Mouse (Mus musculus) central nervous system, embryonic 18 days (tissue): ENCODE results near the gene Pgls. TPM values are rescaled to one million over a fixed set of nuclear protein-coding genes. Genes with fewer than 3 reads are reported as not detected.

Experiments
- polyA plus RNA-seq: library from polyadenylated mRNA; depleted of rRNA; stranded (reverse); fragments of >200 nt; gene quantifications from 2 replicates; pipeline ENCODE4 v1.2.3, GENCODE M21; 2012; rRNA removed

Gene Pgls
- 81.8 and 92.2 TPM in 2 replicates for polyA plus RNA-seq

DNA sequence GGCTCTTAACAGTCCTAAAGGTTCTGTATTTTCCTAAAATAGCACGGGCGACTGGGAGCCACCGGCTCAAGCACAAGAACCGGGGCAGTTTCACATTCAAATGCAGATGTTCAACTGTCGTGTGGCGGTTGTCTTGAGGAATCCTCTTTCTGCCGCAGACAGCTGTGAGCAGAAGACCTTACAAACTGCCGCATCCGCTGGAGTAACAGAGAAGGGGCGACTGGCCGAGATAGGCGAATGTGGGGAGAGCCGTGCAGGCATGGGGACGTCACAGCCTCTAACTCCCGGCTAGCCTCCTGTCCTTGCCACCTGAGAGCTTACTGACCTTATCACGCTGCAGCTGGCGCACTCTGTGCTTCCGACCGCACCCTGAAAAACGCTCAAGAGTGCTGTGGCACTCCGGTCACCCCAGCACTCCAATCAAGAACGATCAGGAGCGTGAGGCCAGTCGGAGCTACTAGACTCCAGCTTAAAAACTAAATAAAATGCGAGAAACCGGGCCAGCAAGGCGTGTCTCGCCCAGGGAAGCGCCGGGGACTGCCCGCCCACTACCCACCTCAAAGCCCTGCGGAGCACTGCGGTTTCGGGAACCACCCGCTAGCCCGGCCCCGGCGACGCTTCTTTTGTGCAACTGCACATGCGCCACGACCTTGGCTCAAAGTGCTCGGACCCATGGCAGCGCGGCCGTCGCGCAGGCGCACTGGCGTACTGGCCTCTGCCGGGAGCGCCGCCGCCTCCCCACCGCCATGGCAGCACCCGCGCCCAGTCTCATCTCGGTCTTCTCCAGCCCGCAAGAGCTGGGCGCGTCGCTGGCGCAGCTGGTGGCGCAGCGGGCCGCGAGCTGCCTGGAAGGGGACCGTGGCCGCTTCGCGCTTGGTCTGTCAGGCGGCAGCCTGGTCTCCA, at the start of gene Pgls:
TSS of gene Pgls (plus strand) at position 706 of the 903 bp plus-strand sequence.

DNA sequence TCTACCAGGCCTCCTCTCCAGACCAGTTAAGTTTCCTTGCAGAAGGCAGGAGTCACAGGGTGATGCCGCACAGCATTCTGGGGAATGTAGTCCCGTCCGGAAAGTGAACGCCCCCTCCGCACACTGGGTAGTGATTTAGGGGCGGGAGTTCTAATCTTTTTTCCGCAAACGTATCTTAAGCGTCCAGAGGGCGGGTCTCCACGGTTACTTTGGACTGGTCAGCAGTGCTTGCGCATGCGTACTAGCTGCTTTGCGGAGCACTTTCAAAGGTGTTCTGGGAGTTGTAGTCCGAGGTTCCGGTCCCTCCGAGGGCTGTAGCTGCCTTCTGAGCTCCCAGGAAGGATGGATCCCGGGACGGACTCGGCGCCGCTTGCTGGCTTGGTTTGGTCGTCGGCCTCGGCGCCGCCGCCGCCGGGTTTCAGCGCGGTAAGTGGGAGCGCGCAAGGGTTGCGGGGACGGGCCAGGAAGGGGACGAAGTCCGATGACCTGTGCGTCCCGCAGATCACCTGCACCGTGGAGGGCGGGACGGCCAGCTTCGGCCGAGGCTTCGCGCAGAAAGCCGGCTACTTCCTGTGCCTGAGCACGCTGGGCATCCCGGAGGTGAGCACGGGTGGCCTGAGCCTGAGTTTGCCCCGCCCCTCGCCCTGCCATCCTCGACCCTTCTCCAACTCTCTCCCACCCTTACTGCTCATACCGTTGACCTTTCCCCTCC, 49.2 kb upstream of the Pgls start, which contains the start of gene Mvb12a:
TSS of gene Mvb12a (plus strand) at position 291 of the 712 bp plus-strand sequence.

DNA sequence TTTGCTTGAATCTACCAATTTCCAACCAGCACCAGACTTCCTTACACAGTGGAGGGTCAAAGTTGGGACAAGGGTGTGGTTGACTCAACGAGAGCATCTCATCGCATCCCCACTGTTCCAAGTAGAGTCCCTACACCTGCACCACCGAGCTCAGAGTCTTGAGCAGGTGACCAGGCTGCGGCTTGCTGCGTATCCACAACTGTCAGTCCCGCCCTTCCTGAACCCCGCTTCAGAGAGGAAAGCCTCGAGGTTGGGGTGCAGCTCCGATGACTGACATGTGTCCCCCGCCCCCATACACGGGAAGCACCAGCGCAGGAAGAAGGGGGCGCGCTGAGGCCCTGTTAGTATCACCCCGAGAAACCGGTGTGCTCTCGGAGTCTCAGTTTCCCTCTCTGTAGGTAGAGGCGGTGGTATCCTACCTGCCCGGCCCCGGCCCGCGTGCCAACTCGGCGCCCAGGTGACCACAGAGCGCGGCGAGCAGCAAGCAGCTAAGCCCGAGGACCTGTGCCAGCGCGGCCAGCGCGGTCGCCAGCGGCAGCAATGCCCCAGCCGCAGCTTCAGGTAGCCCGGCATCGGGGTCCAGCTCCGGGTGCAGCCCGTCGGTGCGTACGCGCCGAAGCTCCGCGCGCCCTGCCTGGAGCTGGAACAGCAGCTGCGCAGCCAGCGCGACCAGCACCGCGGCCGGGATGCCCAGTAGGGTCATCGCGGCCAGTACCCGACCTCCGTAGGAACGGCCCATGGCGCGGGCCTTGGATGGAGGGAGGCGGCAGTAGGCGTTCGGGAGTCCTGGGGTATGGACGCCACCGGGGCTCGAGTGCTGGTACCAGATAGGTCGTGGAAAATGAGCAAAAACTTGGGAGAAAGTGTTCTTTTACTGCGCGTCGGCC, 33.7 kb upstream of the Pgls start, which contains the start of gene Tmem221:
TSS of gene Tmem221 (minus strand) at position 801 of the 887 bp plus-strand sequence.

DNA sequence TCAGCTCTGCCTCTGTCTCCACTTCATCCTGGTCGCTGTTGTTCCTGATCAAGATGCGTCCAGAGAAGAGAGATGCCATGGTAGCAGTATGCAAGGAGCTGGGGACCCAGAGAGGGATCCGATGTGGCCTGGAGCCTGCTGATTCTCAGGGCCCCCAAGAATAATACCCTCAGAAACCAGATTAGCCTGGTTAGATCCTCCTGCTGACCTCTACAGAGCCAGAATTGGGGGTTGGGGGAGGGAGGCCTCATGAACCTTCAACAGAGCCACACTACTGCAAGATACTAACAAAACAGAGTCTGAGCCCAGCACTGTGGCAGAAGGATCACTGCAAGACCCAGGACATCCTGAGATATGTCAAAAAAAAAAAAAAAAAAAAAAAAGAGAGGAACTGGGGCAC, 25.5 kb upstream of the Pgls start, which contains the start of gene Nxnl1:
TSS of gene Nxnl1 (minus strand) at position 101 of the 400 bp plus-strand sequence.

DNA sequence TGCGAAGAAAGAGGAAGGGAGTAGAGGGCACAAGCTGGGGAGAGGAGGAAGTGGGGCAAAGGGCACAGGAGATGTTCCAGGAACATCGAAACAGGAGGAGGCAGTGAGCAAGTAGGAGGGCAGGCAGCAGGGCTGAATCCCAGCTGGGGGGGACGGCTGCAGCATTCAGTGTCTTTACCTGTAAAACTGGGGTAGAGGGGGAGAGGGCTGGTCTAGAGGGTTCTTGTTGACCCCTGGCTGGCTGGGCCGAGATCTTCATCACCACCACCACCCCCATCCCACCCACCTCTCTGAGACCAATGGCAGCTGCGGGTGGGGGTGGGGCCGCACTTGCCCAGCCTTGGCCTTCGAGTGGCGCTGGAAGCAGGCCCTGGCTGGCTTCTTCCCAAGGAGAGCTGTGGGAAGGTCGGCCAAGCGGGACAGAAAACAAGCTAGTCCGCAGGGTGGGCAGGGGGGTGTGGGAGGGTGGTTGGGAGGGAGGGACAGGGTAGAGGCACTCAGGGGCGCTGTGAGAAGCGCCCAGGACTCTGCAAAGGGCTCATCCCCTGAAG, 23.5 kb upstream of the Pgls start, which contains the start of gene Slc27a1:
TSS of gene Slc27a1 (plus strand) at position 496 of the 551 bp plus-strand sequence.

DNA sequence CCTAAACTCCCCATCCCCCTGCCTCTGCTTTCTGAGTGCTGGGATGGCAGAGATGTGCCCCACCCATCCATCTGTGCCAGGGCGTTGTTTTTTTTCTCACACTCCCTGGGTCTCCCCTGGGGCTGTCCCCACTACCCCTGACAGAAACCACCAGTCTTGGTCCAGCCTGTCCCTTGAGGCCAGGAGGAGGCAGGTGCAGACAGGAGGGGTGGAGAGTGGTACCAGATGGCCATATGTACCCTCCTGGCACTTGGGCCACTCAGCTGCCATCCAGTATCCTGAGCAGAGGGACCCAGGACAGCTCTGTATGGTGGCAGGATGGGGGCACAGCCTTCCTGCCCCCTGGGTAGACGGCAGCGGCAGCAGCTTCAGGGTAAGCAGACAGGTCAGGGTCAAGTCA, 5.5 kb downstream of the Pgls start, which contains the start of gene Fam129c:
TSS of gene Fam129c (plus strand) at position 198 of the 400 bp plus-strand sequence.

DNA sequence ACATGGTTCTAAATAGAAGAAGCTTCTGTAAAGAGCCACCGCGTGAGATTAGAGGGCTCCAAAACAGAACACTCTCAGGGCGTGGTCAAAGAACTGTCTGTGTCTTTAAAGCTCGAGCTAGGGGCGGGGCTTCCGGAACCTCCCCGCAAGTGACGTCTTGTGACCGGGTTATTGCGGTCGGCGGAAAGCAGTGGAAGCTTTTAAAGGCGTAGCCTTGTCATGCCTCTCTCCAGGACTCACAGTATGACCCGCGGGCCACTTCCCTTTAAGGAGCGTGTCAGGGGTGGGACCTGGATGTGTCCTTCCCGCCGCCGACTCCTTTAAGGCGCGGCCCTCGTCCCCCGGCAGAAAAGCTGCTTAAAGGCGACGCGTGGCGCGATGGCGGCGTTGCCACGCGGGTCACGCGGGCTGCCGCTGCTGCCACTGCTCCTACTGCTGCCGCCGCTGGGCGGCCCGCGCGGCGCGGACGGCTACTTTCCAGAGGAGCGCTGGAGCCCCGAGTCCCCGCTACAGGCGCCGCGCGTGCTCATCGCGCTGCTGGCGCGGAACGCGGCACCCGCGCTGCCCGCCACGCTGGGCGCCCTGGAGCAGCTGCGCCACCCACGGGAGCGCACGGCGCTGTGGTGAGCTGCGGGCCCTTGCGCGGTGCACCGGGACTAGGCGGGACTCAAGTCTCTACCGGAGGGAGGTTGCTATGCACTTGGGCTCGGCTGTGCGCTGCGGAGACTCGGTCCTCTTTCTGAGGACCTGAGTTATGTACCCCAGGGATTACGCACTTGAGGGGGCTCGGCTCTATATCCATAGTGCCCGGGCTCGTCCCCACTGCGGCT, 19.1 kb downstream of the Pgls start, which contains the start of gene Colgalt1:
TSS of gene Colgalt1 (plus strand) at position 177 of the 830 bp plus-strand sequence.

Other genes with a start within 250 kb of the Pgls start
- gene Use1, start 225.3 kb upstream of the Pgls start, polyA plus RNA-seq: 189 and 196 TPM in 2 replicates
- 7.5 and 7.7 TPM in 2 replicates for gene Ocel1, start 220.9 kb upstream of the Pgls start, polyA plus RNA-seq
- 45.7 and 51.9 TPM in 2 replicates for gene Nr2f6, start 210.2 kb upstream of the Pgls start, polyA plus RNA-seq
- 8.3 and 11.3 TPM in 2 replicates for gene Ushbp1, start 196.4 kb upstream of the Pgls start, polyA plus RNA-seq
- gene Babam1, start 195.3 kb upstream of the Pgls start, polyA plus RNA-seq: 97.3 and 104 TPM in 2 replicates
- gene Ankle1, start 186.2 kb upstream of the Pgls start, polyA plus RNA-seq: 8.1 and 8.3 TPM in 2 replicates
- gene Abhd8, start 128.5 kb upstream of the Pgls start, polyA plus RNA-seq: 155 and 157 TPM in 2 replicates
- gene Mrpl34, start 127.2 kb upstream of the Pgls start, polyA plus RNA-seq: 85.0 and 87.9 TPM in 2 replicates
- gene Dda1, start 123.0 kb upstream of the Pgls start, polyA plus RNA-seq: 190 and 206 TPM in 2 replicates
- 123 and 129 TPM in 2 replicates for gene Ano8, start 106.2 kb upstream of the Pgls start, polyA plus RNA-seq
- gene Gtpbp3, start 104.1 kb upstream of the Pgls start, polyA plus RNA-seq: 26.4 and 27.6 TPM in 2 replicates
- 5.8 and 9.6 TPM in 2 replicates for gene Plvap, start 80.4 kb upstream of the Pgls start, polyA plus RNA-seq
- 0.12 and 0.76 TPM in 2 replicates for gene Ccdc194, start 66.5 kb upstream of the Pgls start, polyA plus RNA-seq
- 23.7 and 32.4 TPM in 2 replicates for gene Bst2, start 54.7 kb upstream of the Pgls start, polyA plus RNA-seq
- gene Mvb12a, start 49.3 kb upstream of the Pgls start, polyA plus RNA-seq: 83.5 and 85.0 TPM in 2 replicates
- gene Tmem221, start 33.3 kb upstream of the Pgls start, polyA plus RNA-seq: 0.06 and 0.16 TPM in 2 replicates
- gene Nxnl1, start 25.6 kb upstream of the Pgls start, polyA plus RNA-seq: 0.04 TPM in 1 of 2 replicates, not detected in the other
- gene Slc27a1, start 23.3 kb upstream of the Pgls start, polyA plus RNA-seq: 125 and 129 TPM in 2 replicates
- 8.6 and 9.1 TPM in 2 replicates for gene Fam129c, start 5.5 kb downstream of the Pgls start, polyA plus RNA-seq
- 164 and 174 TPM in 2 replicates for gene Colgalt1, start 18.8 kb downstream of the Pgls start, polyA plus RNA-seq
- 123 and 130 TPM in 2 replicates for gene Unc13a, start 79.6 kb downstream of the Pgls start, polyA plus RNA-seq
- 5.1 TPM in 2 replicates for gene Jak3, start 84.1 kb downstream of the Pgls start, polyA plus RNA-seq
- 1.2 and 2.9 TPM in 2 replicates for gene Insl3, start 97.0 kb downstream of the Pgls start, polyA plus RNA-seq
- 0.54 and 0.59 TPM in 2 replicates for gene B3gnt3, start 109.6 kb downstream of the Pgls start, polyA plus RNA-seq
- gene Fcho1, start 133.5 kb downstream of the Pgls start, polyA plus RNA-seq: 189 and 205 TPM in 2 replicates